Mouse (Mus musculus): ENCODE data around the gene Grhpr.
"Not testable (repeated sequence)": the region's sequence is repeated elsewhere in the genome, so short reads cannot be mapped to it uniquely, and the experiment has no call there.

The Grhpr gene

GRCm38 (mm10) chr4:44981280-44981973, at the start of gene Grhpr:
Grhpr (plus strand) TSS chr4:44981395.
- peak; percentile 47 for DNase-seq (ENCODE audit: low read depth, low spot score)

DNA sequence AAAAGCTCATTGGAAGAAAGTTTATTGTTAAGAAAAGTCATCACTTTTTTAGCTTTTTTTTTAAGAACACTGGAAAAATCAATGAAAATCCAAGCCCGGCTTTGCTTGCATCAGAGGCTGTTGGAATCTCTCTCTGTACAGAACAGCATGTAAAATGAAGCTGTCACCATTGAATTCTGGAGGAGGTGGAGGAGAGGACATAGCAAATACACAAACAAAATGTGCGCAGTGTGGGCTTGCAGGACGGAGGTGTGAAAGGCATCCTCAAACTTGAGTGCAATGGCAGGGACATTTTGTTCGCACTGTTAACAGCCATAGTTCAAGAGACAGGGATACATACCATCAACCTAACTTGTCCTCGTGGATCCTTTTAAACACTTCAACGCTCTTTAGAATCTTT, 49.5 kb upstream of the Grhpr start:
- peak; percentile 32 for DNase-seq (ENCODE audit: low read depth, low spot score)

DNA sequence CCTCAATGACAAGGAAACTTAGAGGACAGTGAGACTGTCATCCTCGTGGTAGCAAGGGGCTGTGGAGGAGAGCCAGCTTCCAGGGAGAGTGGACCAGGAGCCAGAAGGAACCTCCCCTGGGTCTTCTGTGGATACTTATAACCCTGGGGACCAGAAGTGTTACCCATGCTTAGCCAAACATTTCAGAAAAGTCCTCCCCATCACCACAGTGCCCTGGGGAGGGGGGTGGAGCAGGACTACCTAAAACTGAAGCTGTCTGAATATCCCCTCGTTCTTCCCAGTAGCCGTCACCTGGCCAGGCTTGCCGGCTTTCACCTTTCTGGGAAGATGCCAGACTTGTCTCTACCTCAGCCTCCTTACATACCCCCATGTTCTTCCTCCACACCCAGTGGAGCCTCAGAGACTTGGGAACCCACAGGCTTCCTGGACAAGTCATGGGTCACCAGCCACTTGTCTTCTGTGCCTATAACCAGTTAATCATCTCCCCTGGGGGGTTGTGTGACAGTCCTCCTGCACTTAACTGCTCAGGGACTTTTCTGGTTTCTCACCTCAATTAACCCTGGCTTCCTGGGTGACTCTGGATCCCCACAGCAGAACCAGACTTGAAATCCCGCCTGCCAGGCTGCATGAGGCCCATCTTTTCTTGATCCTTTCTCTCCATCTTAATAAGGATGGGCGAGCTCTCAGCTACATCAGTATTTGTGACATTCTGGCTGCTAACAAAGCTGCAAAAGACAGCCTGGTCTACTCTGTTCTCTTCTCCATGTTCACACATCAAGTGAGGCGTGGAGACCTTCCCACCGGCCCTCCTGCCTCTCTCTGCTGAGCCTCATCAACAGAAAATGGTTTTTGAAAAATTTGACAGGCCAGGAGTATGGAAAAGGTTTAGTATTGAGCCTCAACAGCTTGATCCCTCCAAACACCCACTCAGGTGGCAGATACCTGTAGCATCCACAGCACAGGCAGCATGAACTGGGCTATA, 42.5 kb upstream of the Grhpr start:
- no peak for DNase-seq (ENCODE audit: low read depth, low spot score)

DNA sequence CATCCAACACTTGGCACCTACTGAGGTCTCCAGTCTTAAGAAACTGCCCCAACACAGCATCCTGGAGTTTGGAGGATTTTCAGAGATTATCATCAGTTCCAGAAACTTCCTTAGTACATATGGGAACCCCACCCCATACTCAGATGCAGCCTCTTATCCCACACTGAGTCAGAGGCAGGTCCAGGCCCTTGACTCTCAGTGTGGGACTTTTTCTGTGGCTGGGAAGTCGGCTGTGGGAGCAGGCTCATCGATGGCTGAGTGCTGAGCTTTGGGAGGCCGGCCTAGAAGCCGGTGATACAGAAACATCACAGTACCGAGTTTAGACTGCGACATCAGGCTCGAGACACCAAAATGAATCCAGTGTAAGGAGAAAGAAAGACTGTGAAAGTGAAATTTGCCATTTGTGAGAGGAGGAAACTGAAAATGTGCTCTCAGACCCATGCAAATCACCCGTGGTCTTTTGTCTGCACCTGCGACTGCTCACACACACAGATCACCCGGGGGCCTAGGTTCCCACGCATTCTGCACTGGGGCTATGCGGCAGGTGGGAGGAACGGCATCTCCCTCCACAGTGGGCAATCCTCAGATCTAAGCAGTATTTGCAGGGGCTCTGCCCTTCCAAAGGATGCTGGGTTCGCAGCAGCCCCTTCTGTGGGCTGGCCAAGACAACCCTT, 41.5 kb upstream of the Grhpr start:
- DNase-seq (ENCODE audit: low read depth, low spot score) = no peak

GRCm38 (mm10) chr4:44940286-44940685, 40.9 kb upstream of the Grhpr start:
- no peak for DNase-seq (ENCODE audit: low read depth, low spot score)

- DNase-seq (ENCODE audit: low read depth, low spot score) = no peak
Observed at GRCm38 (mm10) chr4:44942237-44942636, 39.0 kb upstream of the Grhpr start.

DNA sequence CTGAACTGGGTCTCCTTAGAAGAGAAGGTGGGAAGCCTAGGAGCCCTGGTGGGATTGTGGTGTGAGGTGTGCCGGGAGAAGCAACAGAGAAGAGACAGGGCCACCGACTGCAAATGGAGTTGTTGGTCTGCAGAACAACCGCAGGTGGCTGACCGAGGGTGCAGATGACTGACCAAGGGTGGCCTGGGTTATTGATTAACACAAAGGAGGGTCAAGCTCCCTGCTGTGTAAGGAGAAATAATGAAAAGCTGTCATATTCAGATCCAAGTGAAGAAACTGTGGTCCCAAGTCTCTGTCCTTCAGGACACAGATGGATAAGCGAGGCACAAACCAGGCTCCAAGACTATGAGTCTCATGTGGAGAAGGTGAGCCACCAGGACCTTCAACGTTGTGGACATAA, 37.7 kb upstream of the Grhpr start:
- no peak for DNase-seq (ENCODE audit: low read depth, low spot score)

DNA sequence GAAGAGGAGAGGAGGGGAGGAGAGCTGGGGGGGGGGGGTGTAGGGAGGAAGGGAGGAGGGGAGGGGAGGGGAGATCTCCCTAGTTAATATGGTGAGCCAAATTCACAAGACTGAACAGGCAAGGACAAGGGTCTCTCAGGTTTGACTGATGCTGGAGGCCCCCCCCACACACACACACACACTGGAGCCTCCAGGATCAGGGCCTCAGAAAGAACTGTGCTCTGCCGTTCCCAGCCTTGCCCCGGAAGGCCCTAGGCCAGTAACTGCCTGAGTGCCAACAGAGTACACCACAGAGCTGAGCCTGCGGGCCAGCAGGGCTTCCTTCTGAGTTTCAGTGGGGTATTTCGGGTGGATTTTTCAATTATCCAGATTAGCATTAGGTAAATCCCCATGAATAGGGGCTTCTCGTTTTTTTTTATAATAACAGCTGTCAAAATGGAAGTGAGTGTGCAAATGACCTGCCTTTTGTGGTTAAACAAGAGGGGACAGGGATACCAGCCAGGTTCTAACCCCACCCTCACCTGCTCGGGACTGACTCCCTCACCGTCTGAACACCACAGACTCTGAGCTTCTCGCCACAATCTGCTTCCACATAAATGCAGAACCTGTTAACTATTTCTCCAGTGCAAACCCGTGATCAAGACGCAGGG, 36.6 kb upstream of the Grhpr start:
- DNase-seq (ENCODE audit: low read depth, low spot score) = no peak

DNA sequence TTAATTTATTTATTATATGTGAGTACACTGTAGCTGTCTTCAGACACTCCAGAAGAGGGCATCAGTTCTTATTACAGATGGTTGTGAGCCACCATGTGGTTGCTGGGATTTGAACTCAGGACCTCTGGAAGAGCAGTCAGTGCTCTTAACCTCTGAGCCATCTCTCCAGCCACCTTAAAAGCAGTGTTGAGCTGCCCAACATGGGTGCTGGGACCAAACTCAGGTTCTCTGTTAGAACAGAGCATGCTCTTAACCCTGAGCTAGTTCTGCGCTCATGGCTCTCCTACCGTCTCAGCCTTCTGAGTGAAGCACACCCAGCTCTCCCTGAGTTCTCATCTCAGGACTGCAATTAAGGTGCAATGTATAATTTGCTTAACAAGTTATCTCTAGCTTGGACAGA, 35.1 kb upstream of the Grhpr start:
- not testable (repeated sequence) for DNase-seq (ENCODE audit: low read depth, low spot score)

GRCm38 (mm10) chr4:44947464-44947863, 33.7 kb upstream of the Grhpr start:
- DNase-seq (ENCODE audit: low read depth, low spot score) = no peak

DNA sequence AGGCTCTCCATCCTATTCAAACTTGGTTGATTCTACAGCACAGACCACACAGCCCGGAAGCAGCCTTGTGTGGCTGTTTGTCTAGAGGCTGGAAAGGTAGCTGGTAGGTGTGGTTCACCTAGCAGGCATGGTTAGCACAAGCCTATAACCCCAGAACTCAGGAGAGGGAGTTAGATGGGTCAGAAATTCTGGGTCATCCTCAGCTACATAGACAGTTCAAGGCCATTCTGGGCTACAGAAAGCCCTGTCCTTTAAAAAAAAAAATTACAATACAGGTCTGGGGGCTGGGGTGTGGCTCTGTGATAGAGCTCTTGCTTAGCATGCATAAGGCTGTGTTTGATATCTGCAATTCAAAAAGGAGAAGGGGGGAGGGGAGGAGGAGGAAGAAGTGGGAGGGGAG, 32.9 kb upstream of the Grhpr start:
- DNase-seq (ENCODE audit: low read depth, low spot score) = no peak

- DNase-seq (ENCODE audit: low read depth, low spot score) = no peak
Observed at GRCm38 (mm10) chr4:44953041-44953440, 28.2 kb upstream of the Grhpr start.

DNA sequence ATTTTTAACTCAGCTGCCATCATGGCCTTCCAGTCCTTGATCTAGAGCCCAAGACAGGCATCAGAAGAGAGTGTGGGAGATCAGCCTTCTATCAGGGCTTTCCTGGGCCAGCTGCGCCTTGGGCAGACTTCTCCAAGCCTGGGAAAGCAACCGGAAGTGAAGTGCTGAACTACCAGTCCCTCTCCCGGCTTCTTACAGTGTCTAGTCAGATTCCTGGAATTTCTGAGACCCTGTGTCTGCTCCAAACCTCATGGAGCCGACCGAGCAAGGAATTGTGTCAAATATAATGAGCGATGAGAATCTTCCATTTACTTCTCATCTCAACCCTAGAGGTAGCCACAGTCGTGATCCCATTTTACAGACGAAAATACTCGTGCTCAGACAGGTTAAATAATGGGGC, 22.4 kb upstream of the Grhpr start:
- DNase-seq (ENCODE audit: low read depth, low spot score) = no peak

DNA sequence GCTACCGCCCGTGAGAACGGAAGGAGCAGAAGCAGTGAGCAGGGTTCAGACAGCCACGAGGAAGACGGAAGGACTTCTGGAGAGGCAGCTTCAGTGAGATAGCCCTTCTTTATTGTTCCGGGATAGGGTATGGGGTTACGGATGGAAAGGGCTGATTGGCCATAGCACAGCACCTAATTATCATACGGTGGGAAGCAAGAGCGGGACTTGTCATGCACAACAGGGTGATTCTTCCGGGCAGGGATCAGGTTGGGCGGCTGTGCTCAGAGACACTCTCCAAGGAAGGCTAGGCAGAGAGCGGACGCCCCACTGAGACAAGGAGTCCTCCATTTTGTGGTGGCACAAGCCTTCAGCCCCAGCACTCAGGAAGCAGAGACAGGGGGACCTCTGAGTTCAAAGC, 22.0 kb upstream of the Grhpr start:
- no peak for DNase-seq (ENCODE audit: low read depth, low spot score)

DNA sequence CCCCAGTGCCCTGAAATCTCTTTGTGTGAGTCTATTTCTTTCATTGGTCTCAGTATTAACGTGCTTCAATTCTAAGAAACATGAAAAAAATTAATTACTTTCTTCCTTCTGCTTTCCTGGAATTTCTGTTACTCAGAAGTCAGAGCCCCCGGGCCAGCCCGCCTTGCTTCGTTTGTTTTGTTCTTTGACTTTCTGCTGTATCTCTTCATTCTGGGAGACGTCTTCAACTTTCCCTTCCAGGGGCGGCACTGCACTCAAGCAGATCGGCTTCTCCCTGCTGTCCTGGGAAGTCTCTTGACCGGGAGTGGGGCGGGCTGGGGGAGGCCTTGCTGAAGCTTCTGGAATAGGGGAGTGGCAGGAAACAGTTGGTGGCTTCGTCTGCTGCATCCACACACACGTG, 18.0 kb upstream of the Grhpr start:
- no peak for DNase-seq (ENCODE audit: low read depth, low spot score)

DNA sequence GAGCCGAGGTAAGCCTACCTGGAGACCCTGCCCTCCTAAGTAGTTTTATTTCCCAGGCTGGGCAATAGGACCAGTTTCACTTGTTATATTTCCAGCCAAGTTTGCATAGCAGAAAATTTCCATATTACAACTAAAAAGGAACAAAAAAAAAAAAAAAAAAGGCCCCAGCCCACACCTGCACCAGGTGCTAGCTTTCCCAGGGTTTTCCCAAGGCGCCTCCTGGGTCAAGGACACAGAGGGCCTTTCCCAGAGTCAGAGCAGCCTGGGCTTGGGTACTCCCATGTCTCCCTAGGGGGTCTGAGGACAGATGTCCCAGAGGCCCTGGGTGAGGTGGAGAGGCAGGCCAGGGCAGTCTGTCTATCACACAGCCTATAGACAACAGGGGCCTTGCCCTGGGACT, 16.0 kb upstream of the Grhpr start:
- no peak for DNase-seq (ENCODE audit: low read depth, low spot score)

DNA sequence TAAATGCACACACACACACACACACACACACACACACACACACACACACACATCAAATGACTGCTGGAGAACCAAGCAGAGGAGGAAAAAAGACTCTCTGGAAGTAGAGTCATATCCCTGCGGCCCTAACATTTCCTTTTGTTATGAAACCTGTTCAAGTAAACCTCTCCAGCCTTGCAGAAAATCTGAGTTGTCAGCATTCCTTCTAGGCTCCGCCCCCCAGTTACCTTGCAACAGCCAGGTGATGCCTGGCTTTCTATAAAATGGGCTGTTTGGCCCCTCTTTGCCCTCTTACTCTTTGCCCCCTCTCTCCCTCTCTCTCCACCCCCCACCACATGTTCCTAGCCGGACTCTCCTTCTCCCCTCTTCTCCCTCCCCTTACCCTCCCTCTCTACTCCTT, 15.5 kb upstream of the Grhpr start:
- no peak for DNase-seq (ENCODE audit: low read depth, low spot score)

- no peak for DNase-seq (ENCODE audit: low read depth, low spot score)
Observed at GRCm38 (mm10) chr4:44967402-44967801, 13.8 kb upstream of the Grhpr start.

GRCm38 (mm10) chr4:44970056-44970455, 11.1 kb upstream of the Grhpr start:
- DNase-seq (ENCODE audit: low read depth, low spot score) = no peak

DNA sequence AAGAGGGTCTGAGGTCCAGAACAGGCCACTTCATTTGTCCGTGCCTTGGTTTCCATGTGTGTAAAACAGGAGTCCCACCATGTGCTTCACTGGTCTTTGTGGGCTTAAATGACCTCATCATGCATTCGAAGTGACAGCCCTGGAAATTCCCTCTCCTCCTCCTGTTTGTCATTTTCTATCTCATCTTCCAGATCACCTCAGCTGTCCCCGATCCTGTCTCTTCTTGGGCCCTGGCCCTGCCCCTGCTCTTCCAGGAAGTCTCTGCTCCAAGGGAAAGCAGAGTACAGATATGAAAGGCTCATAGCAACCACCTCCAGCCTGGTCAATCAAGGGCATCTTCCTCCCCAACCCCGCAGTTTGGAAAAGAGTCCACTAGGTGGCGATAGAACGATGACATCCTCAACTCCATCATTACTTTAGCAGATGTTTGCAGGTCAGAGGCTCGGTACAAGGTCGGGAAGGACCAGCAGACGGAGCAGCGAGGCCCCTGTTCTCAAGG, 10.5 kb upstream of the Grhpr start:
- no peak for DNase-seq (ENCODE audit: low read depth, low spot score)

DNA sequence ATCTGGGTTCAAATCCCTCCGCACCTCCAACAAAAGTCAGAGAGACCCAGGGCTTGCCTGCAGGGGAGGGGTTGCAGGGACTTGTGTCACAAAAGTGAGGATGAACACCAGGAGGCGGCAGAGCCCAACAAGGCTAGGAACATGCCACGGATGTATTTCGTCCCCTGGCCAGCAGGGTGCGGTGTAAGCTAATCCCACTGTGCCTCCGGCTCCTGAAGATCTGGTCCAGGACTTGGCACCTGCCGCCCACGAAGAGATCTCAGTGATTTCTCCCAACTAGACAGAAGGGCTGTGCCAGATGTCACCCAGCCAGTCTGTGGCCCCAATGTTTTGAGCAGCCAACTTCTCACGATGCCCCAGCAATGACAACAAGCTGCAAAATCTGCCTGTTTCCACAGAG, 7.7 kb upstream of the Grhpr start:
- DNase-seq (ENCODE audit: low read depth, low spot score) = peak; percentile 89

DNA sequence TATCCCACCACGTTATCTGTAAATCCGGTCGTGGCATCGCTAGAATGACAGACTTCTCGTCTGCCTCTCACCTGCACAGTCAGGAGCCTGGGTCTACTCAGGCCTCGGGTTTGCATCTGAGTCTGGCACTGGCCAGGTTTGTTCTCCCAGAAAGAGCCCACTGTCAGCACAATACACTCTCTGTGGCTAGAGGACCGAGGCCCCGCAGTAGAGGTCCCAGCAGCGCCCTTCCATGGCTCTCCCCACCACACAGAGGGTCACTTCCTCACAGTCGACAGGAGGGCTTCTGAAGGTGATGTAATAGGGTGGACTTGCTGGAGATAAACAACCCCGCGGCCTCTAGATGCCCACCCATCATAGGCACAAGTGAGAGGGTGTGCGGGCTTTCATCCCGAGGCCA, 7.3 kb upstream of the Grhpr start:
- DNase-seq (ENCODE audit: low read depth, low spot score) = no peak

Measured in telencephalon, adult 2 months (tissue).